Mouse (Mus musculus): ENCODE measurements around the gene Zbtb4. TPM values are rescaled to one million over a fixed set of nuclear protein-coding genes. Genes with fewer than 3 reads are reported as not detected.
A peak's percentile ranks its signal among the peaks of the same experiment; 100 is the strongest.

Gene Zbtb4
- polyA plus RNA-seq (2012; fragmentation: generic; extraction: Trizol) = 3.0 TPM
- long read RNA-seq, experiment 1, partial matches to known transcripts = 0 of 4 reads
- long read RNA-seq, experiment 1, other reads (novel, unspliced or antisense) = 4 of 4 reads
- long read RNA-seq, experiment 2, partial matches to known transcripts = 0 of 1 reads
- long read RNA-seq, experiment 2, other reads (novel, unspliced or antisense) = 1 of 1 reads

GRCm38 (mm10) chr11:69765221-69766125 is at the start of gene Zbtb4:
Zbtb4 (plus strand) TSS chr11:69765912.
- H3K4me3 ChIP-seq (ENCODE audit: insufficient read depth, poor library complexity, severe bottlenecking) = peak within 1 kb of the TSS; percentile 75
- no peaks in the 10 kb centered on the region for H3K36me3 ChIP-seq (ENCODE audit: control insufficient read depth, insufficient read depth)
- no peaks in the 10 kb centered on the region for H3K79me3 ChIP-seq (ENCODE audit: low read depth)
- H3K79me2 ChIP-seq (ENCODE audit: control insufficient read depth, insufficient read depth) = no peaks in the 10 kb centered on the region
- H3ac ChIP-seq (ENCODE audit: control insufficient read depth, insufficient read length, low read depth) = peak within 1 kb of the TSS; percentile 50
- TF ChIP-seq FOSL1 (IDR thresholded peaks at IDR 0.05; ENCODE audit: insufficient read depth, low read length, poor library complexity, severe bottlenecking) (no peak), USF1 (IDR thresholded peaks at IDR 0.05; ENCODE audit: low read depth) (no peak), MAX (IDR thresholded peaks at IDR 0.05) (no peak), MYOD1 (IDR thresholded peaks at IDR 0.05; ENCODE audit: control insufficient read depth, insufficient read length, low read depth) (no peak), MYOG (IDR thresholded peaks at IDR 0.05; ENCODE audit: control insufficient read depth, extremely low read depth, insufficient read length) (no peak), CEBPB (IDR thresholded peaks at IDR 0.05; ENCODE audit: low read depth) (no peak)
- no peaks in the 10 kb centered on the region for H3K27me3 ChIP-seq (ENCODE audit: control insufficient read depth, insufficient read depth, insufficient read length)

- TF ChIP-seq MAX (IDR thresholded peaks at IDR 0.05) = no peak
- no peak for TF ChIP-seq MYOD1 (IDR thresholded peaks at IDR 0.05; ENCODE audit: control insufficient read depth, insufficient read length, low read depth)
- TF ChIP-seq MYOG (IDR thresholded peaks at IDR 0.05; ENCODE audit: control insufficient read depth, extremely low read depth, insufficient read length) = no peak
- TF ChIP-seq CEBPB (IDR thresholded peaks at IDR 0.05; ENCODE audit: low read depth) = no peak
- no peak for TF ChIP-seq CTCF (IDR thresholded peaks at IDR 0.05; ENCODE audit: control insufficient read depth, insufficient read depth, insufficient read length)
- TF ChIP-seq USF1 (IDR thresholded peaks at IDR 0.05; ENCODE audit: low read depth) = no peak
- TF ChIP-seq FOSL1 (IDR thresholded peaks at IDR 0.05; ENCODE audit: insufficient read depth, low read length, poor library complexity, severe bottlenecking) = no peak
- H3K27me3 ChIP-seq (ENCODE audit: control insufficient read depth, insufficient read depth, insufficient read length) = no peaks in the 10 kb centered on the region
- H3K4me3 ChIP-seq (ENCODE audit: insufficient read depth, poor library complexity, severe bottlenecking) = no peak overlapping the region
- no peaks in the 10 kb centered on the region for H3K79me3 ChIP-seq (ENCODE audit: low read depth)
- no peaks in the 10 kb centered on the region for H3K36me3 ChIP-seq (ENCODE audit: control insufficient read depth, insufficient read depth)
- H3ac ChIP-seq (ENCODE audit: control insufficient read depth, insufficient read length, low read depth) = no peak overlapping the region
- H3K79me2 ChIP-seq (ENCODE audit: control insufficient read depth, insufficient read depth) = no peaks in the 10 kb centered on the region
These were observed 49.8 kb upstream of the Zbtb4 start for GRCm38 (mm10) chr11:69715929-69716328.

- no peak for TF ChIP-seq MAX (IDR thresholded peaks at IDR 0.05)
- no peak for TF ChIP-seq CEBPB (IDR thresholded peaks at IDR 0.05; ENCODE audit: low read depth)
- no peak for TF ChIP-seq USF1 (IDR thresholded peaks at IDR 0.05; ENCODE audit: low read depth)
- no peak for TF ChIP-seq MYOD1 (IDR thresholded peaks at IDR 0.05; ENCODE audit: control insufficient read depth, insufficient read length, low read depth)
- no peak for TF ChIP-seq CTCF (IDR thresholded peaks at IDR 0.05; ENCODE audit: control insufficient read depth, insufficient read depth, insufficient read length)
- TF ChIP-seq FOSL1 (IDR thresholded peaks at IDR 0.05; ENCODE audit: insufficient read depth, low read length, poor library complexity, severe bottlenecking) = no peak
- no peak for TF ChIP-seq MYOG (IDR thresholded peaks at IDR 0.05; ENCODE audit: control insufficient read depth, extremely low read depth, insufficient read length)
- no peaks in the 10 kb centered on the region for H3K27me3 ChIP-seq (ENCODE audit: control insufficient read depth, insufficient read depth, insufficient read length)
- H3K79me3 ChIP-seq (ENCODE audit: low read depth) = no peaks in the 10 kb centered on the region
- H3K36me3 ChIP-seq (ENCODE audit: control insufficient read depth, insufficient read depth) = no peaks in the 10 kb centered on the region
- no peak overlapping the region for H3K4me3 ChIP-seq (ENCODE audit: insufficient read depth, poor library complexity, severe bottlenecking)
- H3ac ChIP-seq (ENCODE audit: control insufficient read depth, insufficient read length, low read depth) = no peak overlapping the region
- H3K79me2 ChIP-seq (ENCODE audit: control insufficient read depth, insufficient read depth) = no peaks in the 10 kb centered on the region
These were observed 48.8 kb upstream of the Zbtb4 start for GRCm38 (mm10) chr11:69716953-69717352.

DNA sequence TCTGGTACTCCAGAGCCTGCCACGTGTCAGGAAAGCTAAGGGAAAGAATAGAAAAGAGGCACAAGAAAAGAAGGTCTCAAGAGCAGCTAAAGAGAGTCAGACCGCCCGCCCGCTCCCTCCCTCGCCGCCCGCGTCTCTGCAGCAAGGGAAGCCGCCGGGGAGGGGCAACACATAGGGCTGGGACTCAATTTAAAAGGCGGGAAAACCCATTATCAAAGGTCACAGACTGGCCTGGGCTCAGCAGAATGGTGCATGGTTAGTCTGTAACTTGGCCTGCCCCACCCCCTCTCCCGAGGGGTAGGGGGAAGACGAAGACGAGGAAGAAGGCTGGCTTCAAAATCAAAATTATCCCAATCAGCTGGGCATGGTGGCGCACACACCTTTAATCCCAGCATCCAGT is 47.1 kb upstream of the Zbtb4 start:
- no peak overlapping the region for H3K4me3 ChIP-seq (ENCODE audit: insufficient read depth, poor library complexity, severe bottlenecking)
- H3K27me3 ChIP-seq (ENCODE audit: control insufficient read depth, insufficient read depth, insufficient read length) = no peaks in the 10 kb centered on the region
- H3ac ChIP-seq (ENCODE audit: control insufficient read depth, insufficient read length, low read depth) = no peak overlapping the region
- H3K36me3 ChIP-seq (ENCODE audit: control insufficient read depth, insufficient read depth) = no peaks in the 10 kb centered on the region
- H3K79me2 ChIP-seq (ENCODE audit: control insufficient read depth, insufficient read depth) = no peaks in the 10 kb centered on the region
- TF ChIP-seq MAX (IDR thresholded peaks at IDR 0.05) = no peak
- TF ChIP-seq FOSL1 (IDR thresholded peaks at IDR 0.05; ENCODE audit: insufficient read depth, low read length, poor library complexity, severe bottlenecking) = no peak
- no peak for TF ChIP-seq MYOD1 (IDR thresholded peaks at IDR 0.05; ENCODE audit: control insufficient read depth, insufficient read length, low read depth)
- TF ChIP-seq MYOG (IDR thresholded peaks at IDR 0.05; ENCODE audit: control insufficient read depth, extremely low read depth, insufficient read length) = no peak
- TF ChIP-seq CTCF (IDR thresholded peaks at IDR 0.05; ENCODE audit: control insufficient read depth, insufficient read depth, insufficient read length) = no peak
- no peak for TF ChIP-seq USF1 (IDR thresholded peaks at IDR 0.05; ENCODE audit: low read depth)
- no peak for TF ChIP-seq CEBPB (IDR thresholded peaks at IDR 0.05; ENCODE audit: low read depth)
- no peaks in the 10 kb centered on the region for H3K79me3 ChIP-seq (ENCODE audit: low read depth)

- Histone ChIP-seq H3K79me2 (ENCODE audit: control insufficient read depth, insufficient read depth) (no peaks in the 10 kb centered on the region), H3K79me3 (ENCODE audit: low read depth) (no peaks in the 10 kb centered on the region), H3K36me3 (ENCODE audit: control insufficient read depth, insufficient read depth) (no peaks in the 10 kb centered on the region), H3K27me3 (ENCODE audit: control insufficient read depth, insufficient read depth, insufficient read length) (no peaks in the 10 kb centered on the region), H3ac (ENCODE audit: control insufficient read depth, insufficient read length, low read depth) (no peak overlapping the region), H3K4me3 (ENCODE audit: insufficient read depth, poor library complexity, severe bottlenecking) (no peak overlapping the region)
- TF ChIP-seq FOSL1 (IDR thresholded peaks at IDR 0.05; ENCODE audit: insufficient read depth, low read length, poor library complexity, severe bottlenecking) = no peak
- no peak for TF ChIP-seq MAX (IDR thresholded peaks at IDR 0.05)
- no peak for TF ChIP-seq MYOG (IDR thresholded peaks at IDR 0.05; ENCODE audit: control insufficient read depth, extremely low read depth, insufficient read length)
- no peak for TF ChIP-seq CEBPB (IDR thresholded peaks at IDR 0.05; ENCODE audit: low read depth)
- no peak for TF ChIP-seq MYOD1 (IDR thresholded peaks at IDR 0.05; ENCODE audit: control insufficient read depth, insufficient read length, low read depth)
- TF ChIP-seq USF1 (IDR thresholded peaks at IDR 0.05; ENCODE audit: low read depth) = no peak
- TF ChIP-seq CTCF (IDR thresholded peaks at IDR 0.05; ENCODE audit: control insufficient read depth, insufficient read depth, insufficient read length) = no peak
These were observed 46.3 kb upstream of the Zbtb4 start for GRCm38 (mm10) chr11:69719423-69719822.
